Mouse (Mus musculus): ENCODE results near the gene Mup13. TPM values are rescaled to one million over a fixed set of nuclear protein-coding genes. Genes with fewer than 3 reads are reported as not detected.

Gene Mup13
- not detected in 4 replicates for total RNA-seq (2023)

GRCm38 (mm10) chr4:61228186-61228585, at the start of gene Mup13:
TSS of gene Mup13 (minus strand) at chr4:61228286.

Other genes starting within 250 kb of the Mup13 start
- gene Mup14, start 75.7 kb upstream of the Mup13 start, total RNA-seq (2023) = not detected in 4 replicates
- not detected in 4 replicates for gene Mup15, start 211.5 kb upstream of the Mup13 start, total RNA-seq (2023)